Mouse (Mus musculus): Measurements from ENCODE around the gene Gm12216. TPM values are rescaled to one million over a fixed set of nuclear protein-coding genes. Genes with fewer than 3 reads are reported as not detected.

Gene Gm12216
- total and polyA plus RNA-seq, 3 experiments: not detected

- no peak overlapping the region for H3K27ac ChIP-seq (ENCODE audit: control insufficient read depth, low read depth, low read length)
- H3K4me3 ChIP-seq (ENCODE audit: control insufficient read depth in 1 of 2, insufficient read depth in 1 of 2, low read depth in 2 of 2, low read length in 2 of 2): no peak overlapping the region
- TF ChIP-seq JUND (IDR thresholded peaks at IDR 0.05; ENCODE audit: low read depth, low read length): no peak
- no peak for TF ChIP-seq ZC3H11A (IDR thresholded peaks at IDR 0.05; ENCODE audit: low read depth, low read length)
Observed at GRCm38 (mm10) chr11:53757612-53758011, 101.4 kb downstream of the Gm12216 start.

DNA sequence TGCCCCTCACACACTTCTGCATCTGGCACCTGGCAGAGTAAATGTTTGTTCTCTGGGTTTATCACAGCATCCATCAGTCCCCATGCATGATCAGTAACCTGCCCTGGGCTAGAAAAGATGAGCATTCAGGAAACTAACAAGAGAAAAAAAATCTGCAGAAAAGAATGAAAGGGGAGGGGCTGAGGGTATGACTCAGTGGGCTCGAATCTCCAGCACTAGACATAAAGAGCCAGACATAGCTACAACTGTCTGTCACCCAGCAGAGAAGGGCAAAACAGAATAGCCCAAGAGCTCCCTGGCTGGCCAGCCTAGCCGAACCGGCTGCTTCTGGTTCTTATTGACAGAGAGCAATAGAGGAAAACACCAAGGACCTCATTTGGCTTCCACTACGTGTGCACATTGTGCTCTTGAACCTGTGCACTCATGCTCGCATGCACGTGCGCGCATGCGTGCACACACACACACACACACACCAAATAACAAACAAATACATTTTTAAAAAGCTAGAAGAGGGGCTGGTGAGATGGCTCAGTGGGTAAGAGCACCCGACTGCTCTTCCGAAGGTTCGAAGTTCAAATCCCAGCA lies 104.0 kb downstream of the Gm12216 start:
- DNase-seq (ENCODE audit: low read depth, low spot score): no peak
- no peak for TF ChIP-seq POLR2AphosphoS2 (IDR thresholded peaks at IDR 0.05; ENCODE audit: low read length)
- no peak for TF ChIP-seq TAL1 (IDR thresholded peaks at IDR 0.05; ENCODE audit: low read length)
- no peak for TF ChIP-seq ZC3H11A (IDR thresholded peaks at IDR 0.05; ENCODE audit: low read depth, low read length)
- no peak for TF ChIP-seq MYB (IDR thresholded peaks at IDR 0.05; ENCODE audit: low read depth, low read length)
- no peak for TF ChIP-seq NRF1 (IDR thresholded peaks at IDR 0.05; ENCODE audit: insufficient read depth, low read depth, low read length, poor library complexity, severe bottlenecking)
- TF ChIP-seq RAD21 (IDR thresholded peaks at IDR 0.05; ENCODE audit: low read depth, low read length): no peak
- no peak for TF ChIP-seq GABPA (IDR thresholded peaks at IDR 0.05; ENCODE audit: low read depth, low read length)
- TF ChIP-seq JUND (IDR thresholded peaks at IDR 0.05; ENCODE audit: low read depth, low read length): no peak
- TF ChIP-seq TCF12 (IDR thresholded peaks at IDR 0.05; ENCODE audit: low read depth, low read length): no peak
- TF ChIP-seq ELF1 (IDR thresholded peaks at IDR 0.05; ENCODE audit: low read depth, low read length): no peak
- no peak for TF ChIP-seq UBTF (IDR thresholded peaks at IDR 0.05; ENCODE audit: borderline replicate concordance, insufficient read depth, low read depth, low read length)
- no peak for TF ChIP-seq ZMIZ1 (IDR thresholded peaks at IDR 0.05; ENCODE audit: low read depth, low read length)
- TF ChIP-seq MAZ (IDR thresholded peaks at IDR 0.05; ENCODE audit: low read depth, low read length): no peak
- TF ChIP-seq E2F4 (IDR thresholded peaks at IDR 0.05; ENCODE audit: borderline replicate concordance, low read depth, low read length): no peak
- no peak for TF ChIP-seq BHLHE40 (IDR thresholded peaks at IDR 0.05; ENCODE audit: borderline replicate concordance, low read depth, low read length)
- no peak for TF ChIP-seq SMC3 (IDR thresholded peaks at IDR 0.05; ENCODE audit: low read depth, low read length)
- no peak for TF ChIP-seq MXI1 (IDR thresholded peaks at IDR 0.05; ENCODE audit: low read depth, low read length)
- no peak for TF ChIP-seq GATA1 (IDR thresholded peaks at IDR 0.05; ENCODE audit: low read depth, low read length)
- TF ChIP-seq RCOR1 (IDR thresholded peaks at IDR 0.05; ENCODE audit: low read depth, low read length): no peak

More at GRCm38 (mm10) chr11:53757612-53758011, 101.4 kb downstream of the Gm12216 start:
- Histone ChIP-seq H3K79me2 (ENCODE audit: control insufficient read depth, insufficient read depth, low read length, poor library complexity) (no peaks in the 10 kb centered on the region), H3K9me3 (replicated peaks; ENCODE audit: insufficient read depth, low read length) (no peaks in the 10 kb centered on the region), H3K9ac (ENCODE audit: control insufficient read depth, low read depth, low read length, poor library complexity, severe bottlenecking) (no peak overlapping the region), H3K4me1 (ENCODE audit: control insufficient read depth in 1 of 2, insufficient read depth in 2 of 2, low read length in 2 of 2) (no peaks in the 10 kb centered on the region), H3K36me3 (ENCODE audit: control insufficient read depth in 1 of 2, insufficient read depth in 2 of 2, low read length in 2 of 2) (no peaks in the 10 kb centered on the region), H3K27me3 (ENCODE audit: control insufficient read depth in 1 of 2, insufficient read depth in 2 of 2, low read length in 2 of 2) (peaks cover 0 to 4% of the 10 kb centered on the region in 2 experiments; a peak in 3 of 4 replicates)
- DNase-seq (ENCODE audit: low read depth, low spot score): no peak

More for the DNA sequence above, 104.0 kb downstream of the Gm12216 start:
- H3K9me3 ChIP-seq (replicated peaks; ENCODE audit: insufficient read depth, low read length): no peaks in the 10 kb centered on the region
- no peaks in the 10 kb centered on the region for H3K4me1 ChIP-seq (ENCODE audit: control insufficient read depth in 1 of 2, insufficient read depth in 2 of 2, low read length in 2 of 2)
- peaks cover 5 to 12% of the 10 kb centered on the region in 2 experiments for H3K27me3 ChIP-seq (ENCODE audit: control insufficient read depth in 1 of 2, insufficient read depth in 2 of 2, low read length in 2 of 2)
- no peak overlapping the region for H3K4me3 ChIP-seq (ENCODE audit: control insufficient read depth in 1 of 2, insufficient read depth in 1 of 2, low read depth in 2 of 2, low read length in 2 of 2)
- H3K27ac ChIP-seq (ENCODE audit: control insufficient read depth, low read depth, low read length): no peak overlapping the region
- H3K79me2 ChIP-seq (ENCODE audit: control insufficient read depth, insufficient read depth, low read length, poor library complexity): no peaks in the 10 kb centered on the region
- no peak overlapping the region for H3K9ac ChIP-seq (ENCODE audit: control insufficient read depth, low read depth, low read length, poor library complexity, severe bottlenecking)
- no peaks in the 10 kb centered on the region for H3K36me3 ChIP-seq (ENCODE audit: control insufficient read depth in 1 of 2, insufficient read depth in 2 of 2, low read length in 2 of 2)
